Mouse (Mus musculus) heart, adult 2 months (tissue): ENCODE measurements around the gene Catsperb. TPM values are rescaled to one million over a fixed set of nuclear protein-coding genes. Genes with fewer than 3 reads are reported as not detected.
"Not testable (repeated sequence)": the region's sequence is repeated elsewhere in the genome, so short reads cannot be mapped to it uniquely, and the experiment has no call there.

ENCODE experiments used
- DNase-seq, 2 experiments: peaks; one replicate each; pipeline ENCODE4 v3.0.0; 2021
- H3K27ac ChIP-seq: fragments of 200-600 bp; 2 replicates; pipeline ENCODE4 v1.8.1; 2022
- H3K27me3 ChIP-seq: fragments of 200-500 bp; 2 replicates; pipeline ENCODE4 v1.6.1; 2012; ENCODE audit warnings: mild to moderate bottlenecking, low read length, inconsistent platforms, mixed read lengths; ENCODE audit not compliant: control insufficient read depth, insufficient read depth
- H3K36me3 ChIP-seq: fragments of 200-500 bp; 2 replicates; pipeline ENCODE4 v1.6.1; 2012; ENCODE audit warnings: low read length, inconsistent platforms; ENCODE audit not compliant: control insufficient read depth, insufficient read depth
- H3K4me1 ChIP-seq: fragments of 200-500 bp; 2 replicates; pipeline ENCODE4 v1.6.1; 2011; ENCODE audit warnings: low read length; ENCODE audit not compliant: control insufficient read depth, insufficient read depth
- H3K4me3 ChIP-seq: fragments of 200-600 bp; 2 replicates; pipeline ENCODE4 v1.8.1; 2022
- H3K79me2 ChIP-seq: fragments of 200-500 bp; replicated peaks from 2 replicates; pipeline ENCODE4 v1.6.1; 2012; ENCODE audit warnings: mild to moderate bottlenecking, inconsistent platforms, low read length, moderate library complexity, mixed read lengths; ENCODE audit not compliant: control insufficient read depth, insufficient read depth
- H3K9ac ChIP-seq: fragments of 200-500 bp; 2 replicates; pipeline ENCODE4 v1.6.1; 2012; ENCODE audit warnings: low read depth, mild to moderate bottlenecking, control low read depth, inconsistent platforms, low read length, mixed read lengths
- CTCF ChIP-seq: fragments of 200-600 bp; IDR thresholded peaks from 2 replicates; pipeline ENCODE4 v1.8.1; 2022; ENCODE audit warnings: antibody characterized with exemption, mild to moderate bottlenecking, moderate library complexity
- EP300 ChIP-seq: fragments of 200-500 bp; IDR thresholded peaks from 2 replicates; pipeline ENCODE4 v1.6.1; 2011; ENCODE audit warnings: low read depth, low read length, control low read depth; ENCODE audit not compliant: insufficient read depth
- POLR2A ChIP-seq: fragments of 200-500 bp; IDR thresholded peaks from 2 replicates; pipeline ENCODE4 v1.6.1; 2011; ENCODE audit warnings: mild to moderate bottlenecking, low read depth, low read length, control low read depth; ENCODE audit not compliant: insufficient read depth
- WGBS: fragments of 180-500 bp; shearing (Covaris S2); methylation state at CpG from one replicate; pipeline ENCODE4 v1.1.7; 2018; 5-methylcytosine and 5-hydroxymethylcytosine counted together
- intact Hi-C: fragments of 180-260 bp; cut with DNase I; formaldehyde crosslinking; loops from one replicate; pipeline ENCODE4 v1.15.1; 2025
- long read RNA-seq: library from polyadenylated mRNA; stranded (forward); transcript quantifications from one replicate; pipeline ENCODE4 v2.0.0, GENCODE M21; 2021
- polyA plus RNA-seq: library from polyadenylated mRNA; depleted of rRNA; stranded (reverse); fragments of >200 nt; gene quantifications from 2 replicates; pipeline ENCODE4 v1.2.3, GENCODE M21; 2012; rRNA removed
- total RNA-seq, 2 experiments: library from RNA; stranded (reverse); gene quantifications; 2 replicates each; pipeline ENCODE4 v1.2.3; 2021

Gene Catsperb
- total RNA-seq (not detected), polyA plus RNA-seq (not detected in 2 replicates)
- long read RNA-seq = 0 reads

GRCm38 (mm10) chr12:101404353-101404752, at the start of gene Catsperb:
Catsperb (plus strand) TSS chr12:101404653.
- H3K4me3 ChIP-seq, intact Hi-C loops, H3K27ac ChIP-seq, DNase-seq, H3K27me3 ChIP-seq, H3K36me3 ChIP-seq, H3K79me2 ChIP-seq, H3K9ac ChIP-seq, H3K4me1 ChIP-seq: not testable (repeated sequence)
- 87% methylated on average over 1 of the region's 1 CpGs for WGBS

- DNase-seq, H3K4me3 ChIP-seq, H3K36me3 ChIP-seq, H3K79me2 ChIP-seq, intact Hi-C loops, H3K27ac ChIP-seq, H3K9ac ChIP-seq, H3K27me3 ChIP-seq, H3K4me1 ChIP-seq: not testable (repeated sequence)
- WGBS = 74% methylated on average over 1 of the region's 1 CpGs
- TF ChIP-seq CTCF = peak; percentile 22; the same call in 1 of the 2 replicates
These were observed 43.0 kb upstream of the Catsperb start for GRCm38 (mm10) chr12:101361468-101361867.

GRCm38 (mm10) chr12:101381460-101381859, 23.0 kb upstream of the Catsperb start:
- WGBS = 56% methylated on average over 1 of the region's 1 CpGs
- H3K36me3 ChIP-seq, DNase-seq, H3K4me3 ChIP-seq, H3K9ac ChIP-seq, intact Hi-C loops, H3K27ac ChIP-seq, H3K27me3 ChIP-seq, H3K79me2 ChIP-seq, H3K4me1 ChIP-seq: not testable (repeated sequence)

DNA sequence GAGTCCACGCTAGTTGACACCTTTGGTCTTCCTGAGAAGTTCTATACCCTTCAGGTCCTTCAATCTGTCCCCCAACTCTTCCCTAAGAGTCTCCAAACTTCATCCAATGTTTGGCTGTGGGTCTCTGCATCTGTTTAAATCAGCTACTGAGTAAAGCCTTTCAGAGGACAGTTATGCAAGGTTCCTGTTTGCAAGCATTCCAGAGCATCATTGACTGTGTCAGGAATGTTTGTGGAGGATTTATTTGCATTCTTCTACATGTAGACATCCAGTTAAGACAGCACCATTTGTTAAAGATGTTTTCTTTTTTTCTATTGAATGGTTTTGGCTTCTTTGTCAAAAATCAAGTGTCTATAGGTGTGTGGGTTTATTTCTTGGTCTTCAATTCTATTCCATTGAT, 21.7 kb downstream of the Catsperb start:
- no peak for TF ChIP-seq POLR2A
- no peak for TF ChIP-seq EP300
- TF ChIP-seq CTCF = no peak
- H3K4me3 ChIP-seq = no peak overlapping the region
- H3K36me3 ChIP-seq = no peaks in the 10 kb centered on the region
- DNase-seq = no peak
- H3K27ac ChIP-seq = no peak overlapping the region
- no peaks in the 10 kb centered on the region for H3K79me2 ChIP-seq
- H3K27me3 ChIP-seq = no peaks in the 10 kb centered on the region
- no peaks in the 10 kb centered on the region for H3K4me1 ChIP-seq
- 59% methylated on average over 1 of the region's 1 CpGs for WGBS
- intact Hi-C loops = no loop called here
- no peak overlapping the region for H3K9ac ChIP-seq

GRCm38 (mm10) chr12:101462051-101462450, 57.6 kb downstream of the Catsperb start:
- DNase-seq = no peak
- Histone ChIP-seq H3K27me3 (no peaks in the 10 kb centered on the region), H3K4me3 (no peak overlapping the region), H3K4me1 (no peaks in the 10 kb centered on the region), H3K79me2 (no peaks in the 10 kb centered on the region), H3K27ac (no peak overlapping the region), H3K9ac (no peak overlapping the region), H3K36me3 (no peaks in the 10 kb centered on the region)
- intact Hi-C loops = no loop called here
- 81% methylated on average over 5 of the region's 5 CpGs for WGBS
- TF ChIP-seq CTCF (no peak), POLR2A (no peak), EP300 (no peak)

GRCm38 (mm10) chr12:101483571-101483970, 79.1 kb downstream of the Catsperb start:
- DNase-seq = no peak
- no peak overlapping the region for H3K27ac ChIP-seq
- no peaks in the 10 kb centered on the region for H3K27me3 ChIP-seq
- no peaks in the 10 kb centered on the region for H3K79me2 ChIP-seq
- intact Hi-C loops = no loop called here
- no peak overlapping the region for H3K4me3 ChIP-seq
- no peak overlapping the region for H3K9ac ChIP-seq
- no peaks in the 10 kb centered on the region for H3K36me3 ChIP-seq
- no peaks in the 10 kb centered on the region for H3K4me1 ChIP-seq
- no peak for TF ChIP-seq POLR2A
- TF ChIP-seq EP300 = no peak
- TF ChIP-seq CTCF = no peak

- H3K9ac ChIP-seq, DNase-seq, H3K4me1 ChIP-seq, H3K27ac ChIP-seq, H3K27me3 ChIP-seq, H3K4me3 ChIP-seq, H3K79me2 ChIP-seq, intact Hi-C loops, H3K36me3 ChIP-seq: not testable (repeated sequence)
- WGBS = 68% methylated on average over 2 of the region's 2 CpGs
These were observed 106.9 kb downstream of the Catsperb start for GRCm38 (mm10) chr12:101511326-101511725.
